Mouse (Mus musculus) liver, adult 2 months (tissue): ENCODE results near the gene Enpp4.

Source experiments
- CTCF ChIP-seq: fragments of 200-500 bp; IDR thresholded peaks from 2 replicates; pipeline ENCODE4 v1.5.1; 2011; ENCODE audit warnings: low read depth, low read length, control low read depth
- POLR2A ChIP-seq: fragments of 200-500 bp; IDR thresholded peaks from 2 replicates; pipeline ENCODE4 v1.6.1; 2011; ENCODE audit warnings: low read length, control low read depth; ENCODE audit not compliant: insufficient read depth; ENCODE audit errors: extremely low read depth

DNA sequence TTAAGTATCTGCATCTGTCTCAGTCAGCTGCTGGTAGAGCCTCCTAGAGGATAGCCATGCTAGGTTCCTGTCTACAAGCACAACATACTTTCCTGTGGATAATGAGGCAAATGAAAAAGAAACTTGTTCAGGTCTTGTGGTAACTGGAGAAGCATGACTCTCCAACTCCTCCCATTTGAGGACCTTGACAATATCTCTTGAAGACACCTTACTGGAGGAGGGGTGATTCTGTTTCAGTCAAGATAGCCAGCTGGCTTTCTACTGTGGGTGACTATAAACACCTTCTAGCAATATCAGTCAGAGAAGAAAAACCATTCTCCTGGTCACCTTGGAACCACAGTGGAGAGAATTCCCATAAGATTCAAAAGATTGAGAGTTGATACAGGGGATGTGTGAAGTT is 47.5 kb downstream of the Enpp4 start:
- TF ChIP-seq CTCF, result no peak
- TF ChIP-seq POLR2A, result no peak
